Mouse (Mus musculus): Measurements from ENCODE around the gene Nr2e1.

Gene Nr2e1

GRCm38 (mm10) chr10:42583157-42583872, at the start of gene Nr2e1, which contains the start of gene Ostm1:
Gene Nr2e1, minus strand, starts transcription at chr10:42583632.
Gene Ostm1, plus strand, starts transcription at chr10:42583822.
- DNase-seq (ENCODE audit: low spot score in 2 of 2): no peak

GRCm38 (mm10) chr10:42632453-42633360, 49.3 kb upstream of the Nr2e1 start:
- no peak for DNase-seq (ENCODE audit: low spot score in 2 of 2)

- DNase-seq (ENCODE audit: low spot score in 2 of 2): no peak
These were observed 48.5 kb upstream of the Nr2e1 start for GRCm38 (mm10) chr10:42631754-42632452.

GRCm38 (mm10) chr10:42630596-42631355, 47.3 kb upstream of the Nr2e1 start:
- no peak for DNase-seq (ENCODE audit: low spot score in 2 of 2)

- no peak for DNase-seq (ENCODE audit: low spot score in 2 of 2)
These were observed 42.5 kb upstream of the Nr2e1 start for GRCm38 (mm10) chr10:42625907-42626306.

- no peak for DNase-seq (ENCODE audit: low spot score in 2 of 2)
These were observed 34.9 kb upstream of the Nr2e1 start for GRCm38 (mm10) chr10:42618291-42618690.

GRCm38 (mm10) chr10:42614766-42615165, 31.3 kb upstream of the Nr2e1 start:
- no peak for DNase-seq (ENCODE audit: low spot score in 2 of 2)

- DNase-seq (ENCODE audit: low spot score in 2 of 2): no peak
These were observed 30.4 kb upstream of the Nr2e1 start for GRCm38 (mm10) chr10:42613639-42614381.

- no peak for DNase-seq (ENCODE audit: low spot score in 2 of 2)
These were observed 29.6 kb upstream of the Nr2e1 start for GRCm38 (mm10) chr10:42613075-42613474.

GRCm38 (mm10) chr10:42606757-42607156, 23.3 kb upstream of the Nr2e1 start:
- no peak for DNase-seq (ENCODE audit: low spot score in 2 of 2)

- no peak for DNase-seq (ENCODE audit: low spot score in 2 of 2)
These were observed 21.4 kb upstream of the Nr2e1 start for GRCm38 (mm10) chr10:42604874-42605273.

- peak in 1 of 2 experiments; percentile 14 for DNase-seq (ENCODE audit: low spot score in 2 of 2)
These were observed 18.1 kb upstream of the Nr2e1 start for GRCm38 (mm10) chr10:42601556-42601955.

GRCm38 (mm10) chr10:42598615-42599014, 15.2 kb upstream of the Nr2e1 start:
- DNase-seq (ENCODE audit: low spot score in 2 of 2): no peak

- no peak for DNase-seq (ENCODE audit: low spot score in 2 of 2)
These were observed 9.8 kb upstream of the Nr2e1 start for GRCm38 (mm10) chr10:42593201-42593600.

- no peak for DNase-seq (ENCODE audit: low spot score in 2 of 2)
These were observed 8.7 kb upstream of the Nr2e1 start for GRCm38 (mm10) chr10:42591993-42592686.

- DNase-seq (ENCODE audit: low spot score in 2 of 2): no peak
These were observed 8.0 kb upstream of the Nr2e1 start for GRCm38 (mm10) chr10:42591185-42591992.

GRCm38 (mm10) chr10:42590261-42591184, 7.1 kb upstream of the Nr2e1 start:
- no peak for DNase-seq (ENCODE audit: low spot score in 2 of 2)

- DNase-seq (ENCODE audit: low spot score in 2 of 2): no peak
These were observed 6.1 kb upstream of the Nr2e1 start for GRCm38 (mm10) chr10:42589505-42589904.

Data from spleen, postnatal 14 days (tissue).